Mouse (Mus musculus) liver, embryonic 14.5 days (tissue): ENCODE measurements at regions not wholly inside any gene's neighbourhood (a gene's known extent, or its start where the extent isn't known, plus 50 kb on each side); places are given as distances from the start of the nearest gene placed in this dataset.

ENCODE experiments used
- CTCF ChIP-seq: IDR thresholded peaks from 2 replicates; pipeline ENCODE4 v1.5.1; 2016; ENCODE audit warnings: antibody characterized with exemption, low read depth, control low read depth
- EP300 ChIP-seq: IDR thresholded peaks from 2 replicates; pipeline ENCODE4 v1.6.1; 2016; ENCODE audit warnings: antibody characterized with exemption, low read depth

DNA sequence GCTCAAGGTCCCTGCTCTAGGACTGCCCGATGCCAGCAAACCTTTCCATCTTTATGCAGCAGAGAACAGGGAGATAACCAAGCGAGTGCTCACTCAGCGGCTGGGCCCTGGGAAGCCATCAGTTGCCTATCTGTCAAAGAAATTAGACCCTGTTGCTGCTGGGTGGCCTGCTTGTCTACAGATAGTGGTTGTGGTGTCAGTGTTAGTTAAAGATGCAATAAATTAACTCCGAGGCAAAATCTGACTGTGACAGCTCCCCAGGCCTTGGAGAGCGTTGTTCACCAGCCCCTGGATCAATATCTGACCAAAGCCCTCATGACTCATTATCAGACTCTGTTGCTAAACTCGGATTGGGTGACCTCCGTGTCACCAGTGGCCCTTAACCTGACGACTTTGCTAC is 83.0 kb upstream of the Btg3 start:
- TF ChIP-seq CTCF (no peak), EP300 (no peak)
